Mouse (Mus musculus) embryonic facial prominence, embryonic 12.5 days (tissue): ENCODE data around the gene Ttbk1. TPM values are rescaled to one million over a fixed set of nuclear protein-coding genes. Genes with fewer than 3 reads are reported as not detected.
A peak's percentile ranks its signal among the peaks of the same experiment; 100 is the strongest.
"Not testable (repeated sequence)": the region's sequence is repeated elsewhere in the genome, so short reads cannot be mapped to it uniquely, and the experiment has no call there.

Source experiments
- ATAC-seq: fragments of 200-750 bp; cut with Nextera tagmentation; 2 replicates; pipeline ENCODE4 v1.8.0; 2017; ENCODE audit not compliant: insufficient number of reproducible peaks, insufficient read depth, low FRiP score, low TSS enrichment
- H3K27ac ChIP-seq: fragments of 300-500 bp; sonication (generic); 2 replicates; pipeline ENCODE4 v1.5.1; 2016; ENCODE audit warnings: mild to moderate bottlenecking
- H3K27me3 ChIP-seq: fragments of 300-500 bp; sonication (generic); 2 replicates; pipeline ENCODE4 v1.6.1; 2016; ENCODE audit warnings: mild to moderate bottlenecking, moderate library complexity
- H3K36me3 ChIP-seq: fragments of 300-500 bp; sonication (generic); 2 replicates; pipeline ENCODE4 v1.6.1; 2016; ENCODE audit warnings: mild to moderate bottlenecking
- H3K4me1 ChIP-seq: fragments of 300-500 bp; sonication (generic); 2 replicates; pipeline ENCODE4 v1.6.1; 2016
- H3K4me2 ChIP-seq: fragments of 300-500 bp; sonication (generic); replicated peaks from 2 replicates; pipeline ENCODE4 v1.6.1; 2016; ENCODE audit warnings: mild to moderate bottlenecking, moderate library complexity
- H3K4me3 ChIP-seq: fragments of 300-500 bp; sonication (generic); 2 replicates; pipeline ENCODE4 v1.5.1; 2016; ENCODE audit warnings: mild to moderate bottlenecking
- H3K9ac ChIP-seq: fragments of 300-500 bp; sonication (generic); 2 replicates; pipeline ENCODE4 v1.6.1; 2016; ENCODE audit warnings: mild to moderate bottlenecking, moderate library complexity
- H3K9me3 ChIP-seq: fragments of 300-500 bp; sonication (generic); 2 replicates; pipeline ENCODE4 v1.6.1; 2016; ENCODE audit warnings: mild to moderate bottlenecking, moderate library complexity
- WGBS: fragments of 180-500 bp; shearing (Covaris S2); methylation state at CpG from one replicate; pipeline ENCODE4 v1.1.7; 2016; 5-methylcytosine and 5-hydroxymethylcytosine counted together
- polyA plus RNA-seq: library from polyadenylated mRNA; unstranded; fragments of >200 nt; fragmentation: Nextera tagmentation; extraction: Ambion mirVana; gene quantifications from 2 replicates; pipeline ENCODE4 v1.2.1, GENCODE M21; 2016

The Ttbk1 gene
- polyA plus RNA-seq, 1 experiment from 2014 or later: 0.88 TPM

GRCm38 (mm10) chr17:46503847-46504638 lies 16.6 kb upstream of the Ttbk1 start:
- Histone ChIP-seq H3K27me3 (no peaks in the 10 kb centered on the region), H3K9ac (no peak overlapping the region), H3K27ac (no peak overlapping the region), H3K36me3 (peaks cover 24% of the 10 kb centered on the region; the same call in 1 of the 2 replicates), H3K4me1 (no peaks in the 10 kb centered on the region), H3K4me2 (no peak overlapping the region), H3K9me3 (no peaks in the 10 kb centered on the region), H3K4me3 (no peak overlapping the region)
- WGBS: 77% methylated on average over 14 of the region's 14 CpGs
- ATAC-seq: no peak

- Histone ChIP-seq H3K27me3 (no peaks in the 10 kb centered on the region), H3K27ac (no peak overlapping the region)
- WGBS: 97% methylated on average over 2 of the region's 2 CpGs
Observed at GRCm38 (mm10) chr17:46502775-46503174, 15.3 kb upstream of the Ttbk1 start.

GRCm38 (mm10) chr17:46497956-46498355 lies 10.5 kb upstream of the Ttbk1 start:
- H3K36me3 ChIP-seq: peaks cover 28% of the 10 kb centered on the region; the same call in 1 of the 2 replicates
- H3K9me3 ChIP-seq: no peaks in the 10 kb centered on the region
- H3K4me3 ChIP-seq: no peak overlapping the region
- no peak overlapping the region for H3K27ac ChIP-seq
- ATAC-seq: no peak
- 0 out of 2 replicates have a peak overlapping the region, but pooled peaks have one; percentile 5 for H3K9ac ChIP-seq
- 73% methylated on average over 8 of the region's 8 CpGs for WGBS
- peak overlapping the region; percentile 81 for H3K4me2 ChIP-seq
- H3K27me3 ChIP-seq: 0 out of 2 replicates have a peak, but pooled peaks cover 9% of the 10 kb centered on the region
- peaks cover 10% of the 10 kb centered on the region for H3K4me1 ChIP-seq

More at GRCm38 (mm10) chr17:46502775-46503174, 15.3 kb upstream of the Ttbk1 start:
- Histone ChIP-seq H3K9ac (no peak overlapping the region), H3K4me2 (no peak overlapping the region), H3K4me1 (0 out of 2 replicates have a peak, but pooled peaks cover 3% of the 10 kb centered on the region), H3K36me3 (peaks cover 30% of the 10 kb centered on the region; the same call in 1 of the 2 replicates), H3K4me3 (no peak overlapping the region), H3K9me3 (no peaks in the 10 kb centered on the region)
- ATAC-seq: no peak

GRCm38 (mm10) chr17:46496623-46497434 lies 9.4 kb upstream of the Ttbk1 start, which contains the start of gene Dnph1:
Dnph1 (plus strand) TSS chr17:46496711.
- under 1% methylated on average over 44 of the region's 44 CpGs for WGBS
- Histone ChIP-seq H3K4me2 (peak within 1 kb of the TSS; percentile 81), H3K27me3 (0 out of 2 replicates have a peak, but pooled peaks cover 9% of the 10 kb centered on the region), H3K27ac (no peak within 1 kb of the TSS), H3K9me3 (no peaks in the 10 kb centered on the region), H3K36me3 (peaks cover 28% of the 10 kb centered on the region; the same call in 1 of the 2 replicates), H3K4me1 (peaks cover 10% of the 10 kb centered on the region), H3K9ac (peak within 1 kb of the TSS; percentile 63), H3K4me3 (peak within 1 kb of the TSS; percentile 64)
- peak; percentile 95 for ATAC-seq

DNA sequence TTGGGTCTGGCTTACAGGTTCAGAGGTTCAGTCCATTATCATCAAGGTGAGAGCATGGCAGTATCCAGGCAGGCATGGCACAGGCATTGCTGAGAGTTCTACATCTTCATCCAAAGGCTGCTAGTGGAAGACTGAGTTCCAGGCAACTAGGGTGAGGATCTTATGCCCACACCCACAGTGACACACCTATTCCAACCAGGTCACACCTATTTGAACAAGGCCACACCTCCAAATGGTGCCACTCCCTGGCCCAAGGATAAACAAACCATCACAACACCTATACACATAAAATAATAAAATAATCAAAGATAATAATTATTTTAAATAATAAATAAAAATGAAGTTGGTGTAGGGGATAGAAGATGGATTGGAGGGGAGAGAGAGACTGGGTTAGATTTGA lies 8.6 kb upstream of the Ttbk1 start:
- H3K4me3 ChIP-seq, H3K4me2 ChIP-seq, ATAC-seq, H3K4me1 ChIP-seq, H3K9me3 ChIP-seq, H3K27ac ChIP-seq, H3K27me3 ChIP-seq, H3K9ac ChIP-seq: not testable (repeated sequence)
- H3K36me3 ChIP-seq: peaks cover 25% of the 10 kb centered on the region; the same call in 1 of the 2 replicates

DNA sequence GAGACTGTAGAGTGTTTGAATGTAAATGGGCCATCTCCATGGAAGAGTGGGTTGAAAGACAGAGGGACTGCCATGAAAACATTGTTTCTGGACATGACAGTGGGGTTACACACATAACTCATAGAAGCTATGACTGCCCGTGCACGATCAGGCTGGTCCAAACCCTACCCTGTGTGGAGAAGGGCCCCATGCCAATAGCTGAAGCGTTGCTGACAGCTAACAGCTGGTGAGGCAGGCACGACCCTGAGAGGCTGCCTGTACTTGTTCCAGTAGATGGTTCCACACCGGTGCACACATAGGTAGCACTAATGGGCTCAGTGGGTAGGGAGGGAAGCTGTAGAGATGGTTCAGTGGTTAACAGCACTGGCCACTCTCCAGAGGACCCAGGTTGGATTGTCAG lies 8.0 kb upstream of the Ttbk1 start:
- no peak overlapping the region for H3K4me2 ChIP-seq
- no peaks in the 10 kb centered on the region for H3K9me3 ChIP-seq
- 83% methylated on average over 5 of the region's 5 CpGs for WGBS
- H3K4me3 ChIP-seq: no peak overlapping the region
- H3K27ac ChIP-seq: no peak overlapping the region
- H3K9ac ChIP-seq: no peak overlapping the region
- peaks cover 10% of the 10 kb centered on the region for H3K4me1 ChIP-seq
- no peak for ATAC-seq
- peaks cover 21% of the 10 kb centered on the region; the same call in 1 of the 2 replicates for H3K36me3 ChIP-seq
- 0 out of 2 replicates have a peak, but pooled peaks cover 9% of the 10 kb centered on the region for H3K27me3 ChIP-seq

- H3K9me3 ChIP-seq: no peaks in the 10 kb centered on the region
- peaks cover 69% of the 10 kb centered on the region for H3K27me3 ChIP-seq
- no peak for ATAC-seq
- peak overlapping the region; percentile 47 for H3K4me3 ChIP-seq
- peak overlapping the region; percentile 53 for H3K9ac ChIP-seq
- under 1% methylated on average over 22 of the region's 22 CpGs for WGBS
- H3K27ac ChIP-seq: no peak overlapping the region
- H3K4me2 ChIP-seq: peak overlapping the region; percentile 73
- no peaks in the 10 kb centered on the region for H3K36me3 ChIP-seq
- H3K4me1 ChIP-seq: 0 out of 2 replicates have a peak, but pooled peaks cover 3% of the 10 kb centered on the region
Observed at GRCm38 (mm10) chr17:46486995-46487394, 480 bp downstream of the Ttbk1 start.

GRCm38 (mm10) chr17:46484461-46484875 lies 3.0 kb downstream of the Ttbk1 start:
- 0 out of 2 replicates have a peak, but pooled peaks cover 3% of the 10 kb centered on the region for H3K4me1 ChIP-seq
- H3K9ac ChIP-seq: no peak overlapping the region
- H3K4me2 ChIP-seq: peak overlapping the region; percentile 48
- H3K9me3 ChIP-seq: no peaks in the 10 kb centered on the region
- no peak for ATAC-seq
- H3K27me3 ChIP-seq: peaks cover 70% of the 10 kb centered on the region
- no peak overlapping the region for H3K27ac ChIP-seq
- no peaks in the 10 kb centered on the region for H3K36me3 ChIP-seq
- no peak overlapping the region for H3K4me3 ChIP-seq
- 10% methylated on average over 6 of the region's 6 CpGs for WGBS

DNA sequence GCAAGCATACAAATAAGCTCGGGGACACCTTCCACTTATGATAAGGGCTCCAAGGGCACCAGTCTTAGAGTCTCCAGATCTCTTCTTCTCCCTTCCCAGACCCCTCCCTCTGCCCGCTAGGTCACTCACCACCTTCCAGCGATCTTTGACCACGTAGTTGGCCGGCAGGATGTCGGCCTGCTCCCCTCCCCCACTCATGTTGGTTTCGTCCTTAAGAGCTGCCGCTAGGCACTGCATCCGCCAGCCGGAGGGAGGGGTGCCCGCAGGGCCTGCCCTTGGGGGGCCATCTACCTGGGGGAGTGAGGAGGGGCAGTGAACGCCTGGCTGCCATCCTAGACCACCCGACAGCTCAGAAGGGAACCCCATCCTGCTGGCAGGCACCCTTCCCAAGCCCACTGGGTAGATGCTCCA lies 3.4 kb downstream of the Ttbk1 start:
- Histone ChIP-seq H3K9me3 (no peaks in the 10 kb centered on the region), H3K36me3 (no peaks in the 10 kb centered on the region), H3K4me3 (peak overlapping the region; percentile 24), H3K9ac (no peak overlapping the region), H3K27ac (no peak overlapping the region), H3K27me3 (peaks cover 68% of the 10 kb centered on the region), H3K4me2 (peak overlapping the region; percentile 48), H3K4me1 (0 out of 2 replicates have a peak, but pooled peaks cover 3% of the 10 kb centered on the region)
- no peak for ATAC-seq
- 2% methylated on average over 13 of the region's 13 CpGs for WGBS

- Histone ChIP-seq H3K27me3 (peaks cover 64% of the 10 kb centered on the region), H3K4me3 (peak overlapping the region; percentile 24), H3K9me3 (no peaks in the 10 kb centered on the region), H3K36me3 (no peaks in the 10 kb centered on the region), H3K4me2 (peak overlapping the region; percentile 48), H3K4me1 (0 out of 2 replicates have a peak, but pooled peaks cover 3% of the 10 kb centered on the region), H3K27ac (no peak overlapping the region), H3K9ac (no peak overlapping the region)
- ATAC-seq: peak; percentile 53; the same call in 1 of the 2 replicates
- 1% methylated on average over 16 of the region's 16 CpGs for WGBS
Observed at GRCm38 (mm10) chr17:46483561-46484001, 3.9 kb downstream of the Ttbk1 start.

DNA sequence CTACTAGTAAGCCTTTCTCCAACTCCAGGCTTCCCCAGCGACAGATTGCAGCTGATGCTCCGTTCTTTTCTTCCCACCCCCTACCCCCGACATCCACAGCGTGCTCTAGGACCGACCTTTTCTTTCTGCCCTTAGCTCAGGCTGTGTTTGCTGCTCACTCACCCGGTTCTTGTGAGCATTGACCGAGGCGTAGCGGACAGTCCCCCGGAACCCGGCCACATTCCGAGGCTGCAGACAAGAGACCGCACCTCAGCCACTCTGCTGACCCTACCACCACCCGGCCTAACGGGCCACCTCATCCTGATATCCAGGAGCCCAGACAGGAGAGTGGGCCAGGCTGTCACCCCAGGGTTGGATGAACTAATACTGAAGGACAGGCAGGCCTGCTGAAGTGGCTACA lies 10.2 kb downstream of the Ttbk1 start:
- no peak overlapping the region for H3K4me3 ChIP-seq
- no peak for ATAC-seq

More for the DNA sequence above, 10.2 kb downstream of the Ttbk1 start:
- 0 out of 2 replicates have a peak, but pooled peaks cover 3% of the 10 kb centered on the region for H3K27me3 ChIP-seq
- H3K36me3 ChIP-seq: no peaks in the 10 kb centered on the region
- no peak overlapping the region for H3K9ac ChIP-seq
- no peak overlapping the region for H3K27ac ChIP-seq
- WGBS: 86% methylated on average over 15 of the region's 15 CpGs
- H3K4me2 ChIP-seq: no peak overlapping the region
- H3K9me3 ChIP-seq: no peaks in the 10 kb centered on the region
- no peaks in the 10 kb centered on the region for H3K4me1 ChIP-seq
